Mouse (Mus musculus) ES-Bruce4 (cell line): ENCODE measurements at regions not wholly inside any gene's neighbourhood (a gene's known extent, or its start where the extent isn't known, plus 50 kb on each side); places are given as distances from the start of the nearest gene placed in this dataset.
"Not testable (repeated sequence)": the region's sequence is repeated elsewhere in the genome, so short reads cannot be mapped to it uniquely, and the experiment has no call there.

Experiments used
- H3K27ac ChIP-seq: 2 replicates; pipeline ENCODE4 v1.5.1; 2012; ENCODE audit warnings: low read length, inconsistent platforms; ENCODE audit not compliant: insufficient read depth
- H3K27me3 ChIP-seq: 2 replicates; pipeline ENCODE4 v1.6.1; 2012; ENCODE audit warnings: mild to moderate bottlenecking, low read length, inconsistent platforms; ENCODE audit not compliant: control insufficient read depth, poor library complexity, insufficient read depth, severe bottlenecking
- H3K36me3 ChIP-seq: 2 replicates; pipeline ENCODE4 v1.6.1; 2012; ENCODE audit warnings: inconsistent platforms, mild to moderate bottlenecking, low read length, moderate library complexity; ENCODE audit not compliant: control insufficient read depth, poor library complexity, insufficient read depth, severe bottlenecking
- H3K4me1 ChIP-seq: one replicate; pipeline ENCODE4 v1.8.1; 2011; ENCODE audit warnings: low read length; ENCODE audit not compliant: control insufficient read depth, insufficient read depth
- H3K4me3 ChIP-seq: 2 replicates; pipeline ENCODE4 v1.5.1; 2011; ENCODE audit warnings: low read depth, mild to moderate bottlenecking, low read length
- H3K9ac ChIP-seq: 2 replicates; pipeline ENCODE4 v1.6.1; 2012; ENCODE audit warnings: low read depth, mild to moderate bottlenecking, inconsistent platforms; ENCODE audit not compliant: poor library complexity, severe bottlenecking
- H3K9me3 ChIP-seq: replicated peaks from 2 replicates; pipeline ENCODE4 v1.6.1; 2012; ENCODE audit warnings: mild to moderate bottlenecking, low read length, inconsistent platforms; ENCODE audit not compliant: control insufficient read depth, poor library complexity, insufficient read depth, severe bottlenecking
- CTCF ChIP-seq: IDR thresholded peaks from one replicate; pipeline ENCODE4 v1.8.1; 2011; ENCODE audit warnings: low read depth, low read length
- EP300 ChIP-seq: IDR thresholded peaks from 2 replicates; pipeline ENCODE4 v1.6.1; 2011; ENCODE audit warnings: low read depth, low read length; ENCODE audit not compliant: insufficient read depth
- POLR2A ChIP-seq: IDR thresholded peaks from one replicate; pipeline ENCODE4 v1.8.1; 2011; ENCODE audit warnings: low read length; ENCODE audit not compliant: insufficient read depth

DNA sequence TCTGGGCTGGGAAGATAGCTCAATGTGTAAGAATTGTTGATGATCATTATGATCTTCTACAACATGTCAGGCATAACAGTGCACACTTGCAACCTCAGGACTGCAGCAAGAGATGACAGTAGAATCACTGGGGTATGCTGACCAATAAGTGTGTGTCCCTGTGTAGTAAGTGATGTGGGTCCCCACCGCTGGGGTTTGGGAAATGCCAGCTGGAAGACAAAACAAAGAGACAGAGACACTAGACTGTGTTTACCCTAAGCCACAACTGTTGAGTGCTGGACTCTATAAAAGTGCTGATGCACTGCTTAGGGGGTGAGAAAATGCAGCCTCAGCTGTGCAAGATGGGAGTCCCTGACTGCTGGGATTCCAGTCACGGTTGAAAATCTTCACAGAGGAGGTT is 448.0 kb upstream of the Cox7c start:
- H3K27me3 ChIP-seq = no peaks in the 10 kb centered on the region
- H3K9me3 ChIP-seq = no peaks in the 10 kb centered on the region
- TF ChIP-seq POLR2A = no peak
- TF ChIP-seq EP300 = no peak
- no peak for TF ChIP-seq CTCF
- H3K4me3 ChIP-seq = no peak overlapping the region
- no peaks in the 10 kb centered on the region for H3K4me1 ChIP-seq
- no peak overlapping the region for H3K27ac ChIP-seq
- no peaks in the 10 kb centered on the region for H3K36me3 ChIP-seq
- H3K9ac ChIP-seq = no peak overlapping the region

DNA sequence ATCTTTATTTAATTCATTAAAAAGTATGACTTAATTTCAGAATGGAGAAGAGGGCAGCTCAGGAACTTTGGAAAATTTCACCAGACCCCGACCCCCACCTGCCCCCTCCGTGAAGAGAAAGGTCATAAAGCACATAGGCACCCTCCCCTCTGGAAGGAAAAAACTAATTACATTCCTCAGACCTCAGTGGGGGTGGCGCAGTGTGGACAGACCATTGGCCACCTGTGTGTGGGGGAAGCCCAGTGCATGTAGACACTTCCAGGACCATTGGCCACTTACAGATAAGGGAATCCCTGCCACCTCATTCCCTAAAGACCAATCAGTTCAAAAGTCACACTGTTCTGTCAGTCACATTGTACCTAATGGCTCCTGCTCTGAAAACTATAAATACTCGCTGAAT is 422.0 kb upstream of the Cox7c start:
- Histone ChIP-seq H3K4me1 (no peaks in the 10 kb centered on the region), H3K9ac (no peak overlapping the region), H3K27me3 (no peaks in the 10 kb centered on the region), H3K27ac (no peak overlapping the region), H3K36me3 (no peaks in the 10 kb centered on the region), H3K9me3 (no peaks in the 10 kb centered on the region), H3K4me3 (no peak overlapping the region)
- no peak for TF ChIP-seq POLR2A
- no peak for TF ChIP-seq CTCF
- TF ChIP-seq EP300 = no peak

DNA sequence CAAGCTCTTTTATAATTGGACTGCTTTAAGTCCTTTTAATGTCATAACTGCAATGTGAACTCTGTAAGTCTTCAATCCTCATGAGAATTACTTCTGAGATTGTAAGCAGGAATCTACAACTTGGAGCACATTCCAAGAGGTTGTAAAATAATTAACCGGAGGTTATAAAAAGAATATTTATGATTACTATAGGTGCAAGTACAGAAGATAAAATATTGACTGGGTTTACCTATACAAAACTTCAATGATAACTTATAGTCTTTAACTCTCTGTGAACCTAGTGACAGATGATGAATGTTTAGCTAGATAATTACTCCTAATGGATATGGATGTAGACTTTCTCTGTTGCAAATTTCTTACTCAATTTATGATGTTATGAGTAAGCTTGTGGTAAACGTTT is 375.9 kb upstream of the Cox7c start:
- no peak for TF ChIP-seq EP300
- no peak for TF ChIP-seq POLR2A
- TF ChIP-seq CTCF = no peak
- Histone ChIP-seq H3K9ac (no peak overlapping the region), H3K27ac (no peak overlapping the region), H3K4me1 (no peaks in the 10 kb centered on the region), H3K27me3 (no peaks in the 10 kb centered on the region; the same call in 1 of the 2 replicates), H3K36me3 (no peaks in the 10 kb centered on the region), H3K9me3 (no peaks in the 10 kb centered on the region), H3K4me3 (no peak overlapping the region)

- Histone ChIP-seq H3K9ac (no peak overlapping the region), H3K4me1 (peaks cover 1% of the 10 kb centered on the region), H3K9me3 (peaks cover 4% of the 10 kb centered on the region; the same call in 1 of the 2 replicates), H3K27ac (no peak overlapping the region), H3K36me3 (no peaks in the 10 kb centered on the region), H3K27me3 (no peaks in the 10 kb centered on the region), H3K4me3 (no peak overlapping the region)
- no peak for TF ChIP-seq EP300
- no peak for TF ChIP-seq CTCF
- no peak for TF ChIP-seq POLR2A
Observed at GRCm38 (mm10) chr13:86381363-86381762, 334.7 kb upstream of the Cox7c start.

- H3K4me3 ChIP-seq, H3K4me1 ChIP-seq, H3K9ac ChIP-seq, H3K27me3 ChIP-seq, H3K36me3 ChIP-seq, H3K9me3 ChIP-seq: not testable (repeated sequence)
- peak overlapping the region; percentile 86 for H3K27ac ChIP-seq
Observed at GRCm38 (mm10) chr13:86379168-86379567, 332.5 kb upstream of the Cox7c start.

GRCm38 (mm10) chr13:86375836-86376235 is 329.1 kb upstream of the Cox7c start:
- no peak for TF ChIP-seq POLR2A
- no peak for TF ChIP-seq EP300
- no peak for TF ChIP-seq CTCF
- H3K9ac ChIP-seq = no peak overlapping the region
- H3K9me3 ChIP-seq = no peaks in the 10 kb centered on the region
- no peaks in the 10 kb centered on the region for H3K27me3 ChIP-seq
- peaks cover 1% of the 10 kb centered on the region for H3K4me1 ChIP-seq
- no peak overlapping the region for H3K27ac ChIP-seq
- H3K36me3 ChIP-seq = no peaks in the 10 kb centered on the region
- no peak overlapping the region for H3K4me3 ChIP-seq

GRCm38 (mm10) chr13:86345931-86346330 is 299.2 kb upstream of the Cox7c start:
- H3K27ac ChIP-seq = peak overlapping the region; percentile 77
- peaks cover 23% of the 10 kb centered on the region for H3K9me3 ChIP-seq
- TF ChIP-seq EP300 (no peak), POLR2A (no peak), CTCF (no peak)
- H3K4me3 ChIP-seq = no peak overlapping the region
- H3K4me1 ChIP-seq = no peaks in the 10 kb centered on the region
- no peaks in the 10 kb centered on the region for H3K36me3 ChIP-seq
- no peaks in the 10 kb centered on the region for H3K27me3 ChIP-seq
- H3K9ac ChIP-seq = no peak overlapping the region
